Mouse (Mus musculus): ENCODE data around the gene A930004D18Rik. TPM values are rescaled to one million over a fixed set of nuclear protein-coding genes. Genes with fewer than 3 reads are reported as not detected.

The A930004D18Rik gene
- total RNA-seq, 1 experiment: 6.2 TPM

DNA sequence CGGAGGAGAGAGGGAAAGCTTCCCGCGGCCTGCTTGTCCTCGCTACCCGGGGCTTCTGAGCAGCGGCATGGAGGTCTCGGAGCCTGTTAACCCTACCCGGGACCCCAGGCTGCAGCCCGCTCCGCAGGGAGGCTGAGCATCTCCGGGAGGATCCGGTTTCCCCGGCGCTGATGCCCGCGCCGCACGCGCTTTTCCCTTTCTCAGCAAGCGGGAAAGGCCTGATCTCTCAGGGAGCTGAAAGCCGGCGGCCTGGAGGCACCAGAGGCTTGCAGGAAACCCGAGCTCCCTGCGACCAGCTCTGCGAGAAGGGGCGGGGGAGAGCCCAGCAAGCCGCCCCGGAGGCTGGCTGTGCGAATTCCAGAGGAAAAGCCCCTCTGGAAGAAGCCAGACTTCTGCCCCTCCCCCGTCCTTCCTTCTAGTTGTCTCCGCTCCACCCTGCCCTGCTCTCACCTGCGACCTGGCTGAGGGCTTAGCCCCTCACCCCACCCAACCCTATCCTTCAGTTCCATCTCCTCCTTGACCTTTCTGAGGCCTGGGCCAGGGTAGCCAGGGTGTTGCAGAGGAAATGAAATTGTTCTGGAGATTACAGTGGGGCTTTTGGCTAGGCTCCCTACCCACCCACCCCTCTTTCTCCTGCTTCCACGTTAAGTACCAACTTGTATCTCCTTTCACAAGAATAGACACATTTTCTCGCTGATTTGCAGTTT lies 5.6 kb downstream of the A930004D18Rik start:
- in situ Hi-C loops (cut with MboI; ENCODE audit: low sequenced_read_pairs in 2 of 2, unreplicated experiment in 2 of 2): loop anchor here in 1 of 2 experiments (25.0 kb wide), 1 partner anchor 1405 kb away; the partner anchor contains the start of gene Ptf1a
- Histone ChIP-seq H3K9me3 (ENCODE audit: control insufficient read depth, insufficient read depth, low read depth, low read length) (no peaks in the 10 kb centered on the region), H3K4me1 (ENCODE audit: control insufficient read depth in 2 of 2, insufficient read depth in 2 of 2, low read length in 2 of 2, poor library complexity in 1 of 2) (peaks cover 0 to 7% of the 10 kb centered on the region in 2 experiments; a peak in 2 of 4 replicates), H3K36me3 (ENCODE audit: control insufficient read depth, insufficient read depth, low read length, poor library complexity, severe bottlenecking) (no peaks in the 10 kb centered on the region), H3K9ac (ENCODE audit: insufficient read depth, low read depth, low read length, poor library complexity, severe bottlenecking) (peak overlapping the region; percentile 59; the same call in 1 of the 2 replicates), H3K4me3 (ENCODE audit: insufficient read depth in 1 of 2, low read depth in 1 of 2, low read length in 2 of 2, poor library complexity in 1 of 2, severe bottlenecking in 1 of 2) (peak overlapping the region; percentile 45 to 57), H3K27ac (ENCODE audit: insufficient read depth, low read depth, low read length, poor library complexity, severe bottlenecking) (peak overlapping the region; percentile 75; the same call in 1 of the 2 replicates)
- TF ChIP-seq ZC3H11A (IDR thresholded peaks at IDR 0.05; ENCODE audit: borderline replicate concordance, low read depth, low read length) (no peak), HCFC1 (IDR thresholded peaks at IDR 0.05; ENCODE audit: borderline replicate concordance, insufficient read depth, low read length) (peak; percentile 66; the same call in 1 of the 2 replicates), MAFK (IDR thresholded peaks at IDR 0.05; ENCODE audit: insufficient read depth, low read depth, low read length) (no peak), CHD2 (IDR thresholded peaks at IDR 0.05; ENCODE audit: low read depth, low read length) (no peak), ZNF384 (IDR thresholded peaks at IDR 0.05; ENCODE audit: low read depth, low read length) (no peak)
- peak; percentile 72 for DNase-seq (ENCODE audit: low read depth, low spot score)

DNA sequence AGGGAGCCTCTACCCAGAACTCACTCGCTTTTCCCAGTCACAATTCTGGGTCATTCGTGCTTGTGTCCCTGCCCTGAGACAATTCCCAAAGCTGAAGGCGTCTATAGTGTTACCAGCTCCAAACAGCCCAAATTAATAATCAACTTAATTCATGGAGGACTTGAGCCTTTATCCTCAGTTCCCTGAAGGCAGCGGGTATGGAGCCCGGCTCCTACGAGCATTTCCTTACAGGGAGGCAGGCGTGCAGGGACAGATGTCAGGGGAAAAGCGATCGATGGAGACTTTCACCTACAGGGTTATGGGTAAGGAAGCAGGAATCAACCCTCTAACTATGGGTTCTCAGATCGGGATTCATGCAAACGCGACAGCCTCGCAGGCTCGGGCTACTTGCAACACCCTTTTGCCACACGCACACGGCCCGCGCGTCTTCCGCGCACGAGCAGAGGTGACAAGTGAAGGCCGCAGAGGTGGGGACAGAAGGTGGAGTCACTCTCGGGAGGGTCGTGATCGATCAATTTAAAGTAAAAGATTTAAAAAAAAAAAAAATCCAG lies 6.2 kb downstream of the A930004D18Rik start:
- peak overlapping the region; percentile 59; the same call in 1 of the 2 replicates for H3K9ac ChIP-seq (ENCODE audit: insufficient read depth, low read depth, low read length, poor library complexity, severe bottlenecking)
- peaks cover 0 to 7% of the 10 kb centered on the region in 2 experiments; a peak in 2 of 4 replicates for H3K4me1 ChIP-seq (ENCODE audit: control insufficient read depth in 2 of 2, insufficient read depth in 2 of 2, low read length in 2 of 2, poor library complexity in 1 of 2)
- H3K27ac ChIP-seq (ENCODE audit: insufficient read depth, low read depth, low read length, poor library complexity, severe bottlenecking): peak overlapping the region; percentile 75; the same call in 1 of the 2 replicates
- peak overlapping the region; percentile 45 to 57 for H3K4me3 ChIP-seq (ENCODE audit: insufficient read depth in 1 of 2, low read depth in 1 of 2, low read length in 2 of 2, poor library complexity in 1 of 2, severe bottlenecking in 1 of 2)
- in situ Hi-C loops (cut with MboI; ENCODE audit: low sequenced_read_pairs in 2 of 2, unreplicated experiment in 2 of 2): loop anchor here in 1 of 2 experiments (25.0 kb wide), 1 partner anchor 1406 kb away; the partner anchor contains the start of gene Ptf1a
- TF ChIP-seq ZNF384 (IDR thresholded peaks at IDR 0.05; ENCODE audit: low read depth, low read length) (no peak), HCFC1 (IDR thresholded peaks at IDR 0.05; ENCODE audit: borderline replicate concordance, insufficient read depth, low read length) (no peak), ZC3H11A (IDR thresholded peaks at IDR 0.05; ENCODE audit: borderline replicate concordance, low read depth, low read length) (no peak)
- DNase-seq (ENCODE audit: low read depth, low spot score): no peak
- no peaks in the 10 kb centered on the region for H3K9me3 ChIP-seq (ENCODE audit: control insufficient read depth, insufficient read depth, low read depth, low read length)
- no peaks in the 10 kb centered on the region for H3K36me3 ChIP-seq (ENCODE audit: control insufficient read depth, insufficient read depth, low read length, poor library complexity, severe bottlenecking)

DNA sequence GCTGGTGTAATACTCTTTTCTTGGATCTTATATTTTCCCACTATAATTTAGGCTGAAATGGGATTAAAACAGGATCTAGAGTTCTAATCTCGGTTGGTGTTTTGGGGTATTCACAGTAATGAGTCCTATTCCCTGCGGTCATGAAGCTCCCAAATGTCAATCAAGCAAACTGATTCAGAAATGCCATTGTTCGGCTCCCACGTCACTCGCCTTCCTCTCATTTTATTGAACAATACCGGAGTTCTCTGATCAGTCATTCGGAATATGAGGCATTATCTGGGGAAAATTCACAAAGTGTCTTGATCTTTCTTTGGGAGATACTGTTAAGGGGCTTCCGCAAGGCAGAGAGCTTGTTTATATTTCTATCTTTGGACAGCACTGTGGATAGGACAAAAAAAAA lies 7.0 kb downstream of the A930004D18Rik start:
- in situ Hi-C loops (cut with MboI; ENCODE audit: low sequenced_read_pairs in 2 of 2, unreplicated experiment in 2 of 2): loop anchor here in 1 of 2 experiments (25.0 kb wide), 1 partner anchor 1407 kb away; the partner anchor contains the start of gene Ptf1a
- Histone ChIP-seq H3K27ac (ENCODE audit: insufficient read depth, low read depth, low read length, poor library complexity, severe bottlenecking) (no peak overlapping the region), H3K4me3 (ENCODE audit: insufficient read depth in 1 of 2, low read depth in 1 of 2, low read length in 2 of 2, poor library complexity in 1 of 2, severe bottlenecking in 1 of 2) (no peak overlapping the region), H3K36me3 (ENCODE audit: control insufficient read depth, insufficient read depth, low read length, poor library complexity, severe bottlenecking) (no peaks in the 10 kb centered on the region), H3K4me1 (ENCODE audit: control insufficient read depth in 2 of 2, insufficient read depth in 2 of 2, low read length in 2 of 2, poor library complexity in 1 of 2) (peaks cover under 1 to 7% of the 10 kb centered on the region in 2 experiments; a peak in 2 of 4 replicates), H3K9ac (ENCODE audit: insufficient read depth, low read depth, low read length, poor library complexity, severe bottlenecking) (no peak overlapping the region), H3K9me3 (ENCODE audit: control insufficient read depth, insufficient read depth, low read depth, low read length) (no peaks in the 10 kb centered on the region)
- TF ChIP-seq ZNF384 (IDR thresholded peaks at IDR 0.05; ENCODE audit: low read depth, low read length) (no peak), ZC3H11A (IDR thresholded peaks at IDR 0.05; ENCODE audit: borderline replicate concordance, low read depth, low read length) (no peak), MAFK (IDR thresholded peaks at IDR 0.05; ENCODE audit: insufficient read depth, low read depth, low read length) (no peak), CHD2 (IDR thresholded peaks at IDR 0.05; ENCODE audit: low read depth, low read length) (no peak), HCFC1 (IDR thresholded peaks at IDR 0.05; ENCODE audit: borderline replicate concordance, insufficient read depth, low read length) (no peak)
- DNase-seq (ENCODE audit: low read depth, low spot score): no peak

DNA sequence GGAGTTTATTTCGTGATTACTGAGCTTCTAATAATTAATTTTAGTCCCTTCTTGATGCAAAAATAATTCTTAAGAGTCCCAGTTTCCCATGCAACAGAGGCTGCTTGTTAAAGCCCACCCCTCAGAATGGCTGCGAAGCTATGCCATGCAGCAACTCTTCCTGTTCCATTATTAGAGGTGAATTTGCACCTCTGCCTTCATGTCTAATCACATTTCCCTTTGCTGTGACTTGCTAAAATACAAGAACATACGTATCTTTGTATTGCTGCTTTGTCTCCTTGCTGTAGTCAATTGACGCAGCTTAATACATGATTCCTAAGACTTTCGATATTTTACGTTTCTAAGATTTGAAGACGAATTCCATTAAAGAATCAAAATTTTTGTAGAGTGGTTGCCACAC lies 7.9 kb downstream of the A930004D18Rik start:
- Histone ChIP-seq H3K27ac (ENCODE audit: insufficient read depth, low read depth, low read length, poor library complexity, severe bottlenecking) (no peak overlapping the region), H3K9me3 (ENCODE audit: control insufficient read depth, insufficient read depth, low read depth, low read length) (no peaks in the 10 kb centered on the region), H3K9ac (ENCODE audit: insufficient read depth, low read depth, low read length, poor library complexity, severe bottlenecking) (no peak overlapping the region), H3K4me3 (ENCODE audit: insufficient read depth in 1 of 2, low read depth in 1 of 2, low read length in 2 of 2, poor library complexity in 1 of 2, severe bottlenecking in 1 of 2) (no peak overlapping the region), H3K4me1 (ENCODE audit: control insufficient read depth in 2 of 2, insufficient read depth in 2 of 2, low read length in 2 of 2, poor library complexity in 1 of 2) (peaks cover 3 to 7% of the 10 kb centered on the region in 2 experiments), H3K36me3 (ENCODE audit: control insufficient read depth, insufficient read depth, low read length, poor library complexity, severe bottlenecking) (no peaks in the 10 kb centered on the region)
- in situ Hi-C loops (cut with MboI; ENCODE audit: low sequenced_read_pairs in 2 of 2, unreplicated experiment in 2 of 2): loop anchor here in 1 of 2 experiments (25.0 kb wide), 1 partner anchor 1408 kb away; the partner anchor contains the start of gene Ptf1a
- DNase-seq (ENCODE audit: low read depth, low spot score): no peak
- TF ChIP-seq MAFK (IDR thresholded peaks at IDR 0.05; ENCODE audit: insufficient read depth, low read depth, low read length) (no peak), HCFC1 (IDR thresholded peaks at IDR 0.05; ENCODE audit: borderline replicate concordance, insufficient read depth, low read length) (no peak), ZNF384 (IDR thresholded peaks at IDR 0.05; ENCODE audit: low read depth, low read length) (no peak), CHD2 (IDR thresholded peaks at IDR 0.05; ENCODE audit: low read depth, low read length) (no peak), ZC3H11A (IDR thresholded peaks at IDR 0.05; ENCODE audit: borderline replicate concordance, low read depth, low read length) (no peak)
